Mouse (Mus musculus) testis, postnatal 10 days (tissue): ENCODE measurements around the gene Mettl1.

Experiments
- DNase-seq: peaks from one replicate; pipeline ENCODE4 v3.0.0; 2021; ENCODE audit warnings: low spot score

Mettl1 gene

GRCm38 (mm10) chr10:127083915-127084306, 42.7 kb downstream of the Mettl1 start:
- no peak for DNase-seq

GRCm38 (mm10) chr10:127085052-127085451, 43.8 kb downstream of the Mettl1 start:
- no peak for DNase-seq

- DNase-seq: no peak
These were observed 44.4 kb downstream of the Mettl1 start for GRCm38 (mm10) chr10:127085633-127086032.

GRCm38 (mm10) chr10:127090560-127091411, 49.6 kb downstream of the Mettl1 start:
- DNase-seq: peak; percentile 80

- no peak for DNase-seq
These were observed 50.5 kb downstream of the Mettl1 start for GRCm38 (mm10) chr10:127091507-127092396.

GRCm38 (mm10) chr10:127092742-127093141, 51.5 kb downstream of the Mettl1 start:
- DNase-seq: no peak

GRCm38 (mm10) chr10:127094382-127094802, 53.2 kb downstream of the Mettl1 start:
- DNase-seq: no peak
